17 mouse cellular contexts compared by ENCODE assay signal in genomic region chr10:126792371-126792835, GRCm38 (mm10).
A peak's percentile ranks its signal among the peaks of the same experiment; 100 is the strongest.
DNase-seq lines count a peak whose midpoint lies in the region; ATAC-seq and TF ChIP-seq lines count a peak whose summit lies in the region.
"Had no signal": no experiment of that assay in that cellular context is flagged by ENCODE, and none has a peak within 500 bp of the region (broad histone marks: within the 10 kb centered on the region; RNA-seq: fewer than 3 reads in every experiment).

No protein-coding gene starts in this region.

- TF ChIP-seq CTCF in midbrain, postnatal 0 days (IDR thresholded peaks at IDR 0.05) = no peak

- intact Hi-C loops in heart, postnatal 36 days (cut with DNase I) = no loop called here

- WGBS in heart, embryonic 13.5 days = 32% methylated on average over 10 of the region's 10 CpGs
- WGBS in midbrain, embryonic 12.5 days = 68% methylated on average over 10 of the region's 10 CpGs
- 28% methylated on average over 10 of the region's 10 CpGs for WGBS in midbrain, postnatal 0 days
- WGBS in midbrain, embryonic 16.5 days = 34% methylated on average over 10 of the region's 10 CpGs
- WGBS in kidney, embryonic 16.5 days = 44% methylated on average over 10 of the region's 10 CpGs

- H3K27me3 ChIP-seq in heart, embryonic 13.5 days (replicated peaks) = no peaks in the 10 kb centered on the region
- H3K27me3 ChIP-seq in midbrain, embryonic 12.5 days = no peaks in the 10 kb centered on the region
- H3K27me3 ChIP-seq in midbrain, postnatal 0 days (ENCODE audit: insufficient read depth, low read length) = no peaks in the 10 kb centered on the region
- no peaks in the 10 kb centered on the region for H3K27me3 ChIP-seq in midbrain, embryonic 16.5 days (ENCODE audit: control insufficient read depth, insufficient read depth, low read depth, low read length)
- no peaks in the 10 kb centered on the region for H3K27me3 ChIP-seq in kidney, embryonic 16.5 days (ENCODE audit: insufficient read depth, low read length)
- H3K27me3 ChIP-seq: limb, embryonic 15.5 days had no signal

- no peak for ATAC-seq in heart, embryonic 13.5 days (ENCODE audit: extremely low read depth, insufficient number of reproducible peaks, low FRiP score, low TSS enrichment)
- ATAC-seq in midbrain, embryonic 12.5 days (ENCODE audit: low FRiP score, low read depth) = peak; percentile 68; the same call in 1 of the 2 replicates
- no peak for ATAC-seq in midbrain, postnatal 0 days (ENCODE audit: low FRiP score)
- peak; percentile 64 for ATAC-seq in midbrain, embryonic 16.5 days
- ATAC-seq in kidney, embryonic 16.5 days (ENCODE audit: low FRiP score, low TSS enrichment) = no peak
- ATAC-seq: CD4-positive, CD25-positive, alpha-beta regulatory T cell, adult 4 months had no signal

- no peak overlapping the region for H3K27ac ChIP-seq in heart, embryonic 13.5 days (replicated peaks)
- peak overlapping the region; percentile 58 for H3K27ac ChIP-seq in midbrain, embryonic 12.5 days (replicated peaks)
- H3K27ac ChIP-seq in midbrain, postnatal 0 days (ENCODE audit: low read depth, low read length) = no peak overlapping the region
- H3K27ac ChIP-seq in midbrain, embryonic 16.5 days (ENCODE audit: low read length) = no peak overlapping the region
- H3K27ac ChIP-seq in kidney, embryonic 16.5 days (ENCODE audit: low read length) = no peak overlapping the region
- H3K27ac ChIP-seq: limb, embryonic 15.5 days; stomach, postnatal 0 days had no signal

- H3K4me2 ChIP-seq in heart, embryonic 13.5 days = peak overlapping the region; percentile 22; the same call in 1 of the 2 replicates
- H3K4me2 ChIP-seq in midbrain, embryonic 12.5 days (replicated peaks) = no peak overlapping the region
- H3K4me2 ChIP-seq in midbrain, postnatal 0 days (ENCODE audit: low read depth, low read length, poor library complexity, severe bottlenecking) = no peak overlapping the region
- no peak overlapping the region for H3K4me2 ChIP-seq in midbrain, embryonic 16.5 days (ENCODE audit: low read length)
- no peak overlapping the region for H3K4me2 ChIP-seq in kidney, embryonic 16.5 days (replicated peaks; ENCODE audit: low read depth, low read length)
- H3K4me2 ChIP-seq: limb, embryonic 15.5 days had no signal

- H3K9me3 ChIP-seq in heart, embryonic 13.5 days = no peaks in the 10 kb centered on the region
- H3K9me3 ChIP-seq in midbrain, embryonic 12.5 days = no peaks in the 10 kb centered on the region
- no peaks in the 10 kb centered on the region for H3K9me3 ChIP-seq in midbrain, postnatal 0 days (ENCODE audit: low read length)
- H3K9me3 ChIP-seq in midbrain, embryonic 16.5 days (replicated peaks; ENCODE audit: control insufficient read depth, low read length, poor library complexity, severe bottlenecking) = no peaks in the 10 kb centered on the region
- no peaks in the 10 kb centered on the region for H3K9me3 ChIP-seq in kidney, embryonic 16.5 days (ENCODE audit: low read length)
- H3K9me3 ChIP-seq: limb, embryonic 15.5 days had no signal

- no peak overlapping the region for H3K9ac ChIP-seq in heart, embryonic 13.5 days
- H3K9ac ChIP-seq in midbrain, embryonic 12.5 days (replicated peaks) = no peak overlapping the region
- H3K9ac ChIP-seq in midbrain, postnatal 0 days (replicated peaks; ENCODE audit: low read length, poor library complexity, severe bottlenecking) = no peak overlapping the region
- H3K9ac ChIP-seq in midbrain, embryonic 16.5 days (ENCODE audit: low read depth, low read length) = no peak overlapping the region
- no peak overlapping the region for H3K9ac ChIP-seq in kidney, embryonic 16.5 days (replicated peaks; ENCODE audit: low read length)
- H3K9ac ChIP-seq: limb, embryonic 15.5 days had no signal

- no peak overlapping the region for H3K4me3 ChIP-seq in heart, embryonic 13.5 days
- no peak overlapping the region for H3K4me3 ChIP-seq in midbrain, embryonic 12.5 days
- no peak overlapping the region for H3K4me3 ChIP-seq in midbrain, postnatal 0 days (ENCODE audit: low read depth, low read length)
- H3K4me3 ChIP-seq in midbrain, embryonic 16.5 days (ENCODE audit: low read depth, low read length) = no peak overlapping the region
- H3K4me3 ChIP-seq in kidney, embryonic 16.5 days (ENCODE audit: low read length) = no peak overlapping the region
- H3K4me3 ChIP-seq: limb, embryonic 15.5 days had no signal

- H3K4me1 ChIP-seq in heart, embryonic 13.5 days = peaks cover 10% of the 10 kb centered on the region; the same call in 1 of the 2 replicates
- peaks cover 6% of the 10 kb centered on the region; the same call in 1 of the 2 replicates for H3K4me1 ChIP-seq in midbrain, embryonic 12.5 days
- no peaks in the 10 kb centered on the region for H3K4me1 ChIP-seq in midbrain, postnatal 0 days (ENCODE audit: insufficient read depth, low read length)
- H3K4me1 ChIP-seq in midbrain, embryonic 16.5 days (ENCODE audit: control insufficient read depth, insufficient read depth, low read length) = peaks cover 14% of the 10 kb centered on the region; the same call in 1 of the 2 replicates
- no peaks in the 10 kb centered on the region for H3K4me1 ChIP-seq in kidney, embryonic 16.5 days (ENCODE audit: insufficient read depth, low read length)
- H3K4me1 ChIP-seq: limb, embryonic 15.5 days had no signal

- no peaks in the 10 kb centered on the region for H3K36me3 ChIP-seq in heart, embryonic 13.5 days
- no peaks in the 10 kb centered on the region for H3K36me3 ChIP-seq in midbrain, embryonic 12.5 days
- no peaks in the 10 kb centered on the region for H3K36me3 ChIP-seq in midbrain, postnatal 0 days (ENCODE audit: insufficient read depth, low read length)
- H3K36me3 ChIP-seq in midbrain, embryonic 16.5 days (ENCODE audit: control insufficient read depth, insufficient read depth, low read length) = no peaks in the 10 kb centered on the region
- no peaks in the 10 kb centered on the region for H3K36me3 ChIP-seq in kidney, embryonic 16.5 days (ENCODE audit: insufficient read depth, low read length)
- H3K36me3 ChIP-seq: G1E; limb, embryonic 15.5 days had no signal

- peak; percentile 24 to 28 for DNase-seq in cerebellum, postnatal 10 days
- no peak for DNase-seq in cerebellum, postnatal 36 days
- DNase-seq in heart, postnatal 36 days = no peak
- DNase-seq in midbrain, postnatal 0 days (ENCODE audit: low spot score) = no peak
- DNase-seq: cerebellum, adult 9-10 months; gastrocnemius, postnatal 36 days; layer of hippocampus, postnatal 36 days; right cerebral cortex, postnatal 14 days; thymus, postnatal 36 days had no signal

Comparison
In these comparisons a context has a peak if more than half of its experiments do, and no peak if none do; other contexts are left out.
1. DNase-seq: peak in cerebellum, postnatal 10 days (2 of 2); none in cerebellum, postnatal 36 days (0 of 2), heart, postnatal 36 days (0 of 2) and midbrain, postnatal 0 days (single experiment).
2. ATAC-seq: peak in midbrain, embryonic 12.5 days (single experiment) and midbrain, embryonic 16.5 days (single experiment); none in heart, embryonic 13.5 days (single experiment), midbrain, postnatal 0 days (single experiment) and kidney, embryonic 16.5 days (single experiment).